Mouse (Mus musculus) cerebellum, adult 2 months (tissue): ENCODE results near the gene Smug1.

Source experiments
- CTCF ChIP-seq: fragments of 200-500 bp; IDR thresholded peaks from 2 replicates; pipeline ENCODE4 v1.5.1; 2011; ENCODE audit warnings: low read depth, mild to moderate bottlenecking, control low read depth, low read length, moderate library complexity, borderline replicate concordance; ENCODE audit not compliant: insufficient read depth
- POLR2A ChIP-seq: fragments of 200-500 bp; IDR thresholded peaks from 2 replicates; pipeline ENCODE4 v1.6.1; 2011; ENCODE audit warnings: low read length, control low read depth, borderline replicate concordance; ENCODE audit not compliant: insufficient read depth

DNA sequence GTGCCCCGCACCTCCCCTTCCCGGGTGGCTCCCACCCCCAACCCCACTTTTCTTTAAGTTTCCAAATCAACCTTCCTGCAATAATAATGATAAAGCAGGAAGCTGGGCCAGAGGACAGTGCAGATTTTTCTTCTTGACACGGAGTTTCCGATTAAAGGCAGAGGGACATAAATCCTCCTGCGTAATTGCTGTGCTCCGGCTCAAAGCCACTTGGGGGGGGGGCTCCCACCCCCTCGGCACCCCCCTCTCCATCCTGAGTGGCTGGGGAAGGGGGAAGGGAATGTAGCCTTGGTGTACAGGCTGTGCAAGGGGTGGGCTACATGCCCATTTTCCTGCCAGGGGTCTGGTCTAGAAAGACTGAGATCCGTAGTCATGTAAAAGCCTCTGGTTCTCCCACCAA is 43.5 kb downstream of the Smug1 start:
- TF ChIP-seq CTCF, result no peak
- no peak for TF ChIP-seq POLR2A
